Mouse (Mus musculus): ENCODE measurements around the gene Cfap299.
"Not testable (repeated sequence)": the region's sequence is repeated elsewhere in the genome, so short reads cannot be mapped to it uniquely, and the experiment has no call there.

Gene Cfap299

DNA sequence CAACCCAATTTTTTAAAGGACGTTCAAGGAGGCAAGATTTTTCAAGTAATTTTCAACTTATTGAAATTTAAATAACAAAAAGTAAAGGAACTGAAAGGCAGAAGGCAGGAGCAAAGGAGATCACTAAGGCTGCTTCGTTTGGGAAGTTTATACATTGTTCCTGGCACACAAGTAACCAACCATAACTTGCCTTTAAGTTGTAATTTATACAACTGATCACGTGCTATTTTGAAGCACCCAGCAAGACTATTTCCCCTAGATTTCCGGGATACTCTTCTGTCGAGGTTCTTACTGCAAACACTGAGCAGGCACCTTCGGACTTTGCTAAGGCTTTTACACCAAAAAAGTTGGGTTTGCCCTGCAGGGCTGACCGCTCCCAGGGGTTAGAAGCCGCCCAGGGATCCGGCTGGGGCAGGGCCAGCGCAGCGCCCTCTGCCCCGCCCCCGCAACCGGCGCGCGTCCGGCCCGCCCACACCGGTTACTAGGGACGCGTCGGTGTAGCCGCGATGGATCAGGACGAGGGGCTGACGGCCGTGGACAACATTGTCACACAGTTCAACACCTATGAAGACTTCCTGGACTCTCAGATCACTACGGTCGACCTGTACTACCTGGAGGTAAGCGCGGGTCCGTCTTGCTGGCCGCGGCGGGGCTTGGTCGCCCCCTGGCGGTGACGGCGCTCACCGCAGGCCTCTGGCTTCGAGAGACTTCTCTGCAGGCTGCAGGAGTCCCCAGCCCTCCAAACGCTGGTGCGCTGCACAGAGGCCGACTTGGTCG, at the start of gene Cfap299:
Cfap299 (plus strand) TSS at position 457 of the 777 bp plus-strand sequence.
- DNase-seq (ENCODE audit: low spot score in 2 of 2) = peak; percentile 86 to 89

GRCm38 (mm10) chr5:98281993-98282392, 47.1 kb upstream of the Cfap299 start:
- peak in 1 of 2 experiments; percentile 15 for DNase-seq (ENCODE audit: low spot score in 2 of 2)

DNA sequence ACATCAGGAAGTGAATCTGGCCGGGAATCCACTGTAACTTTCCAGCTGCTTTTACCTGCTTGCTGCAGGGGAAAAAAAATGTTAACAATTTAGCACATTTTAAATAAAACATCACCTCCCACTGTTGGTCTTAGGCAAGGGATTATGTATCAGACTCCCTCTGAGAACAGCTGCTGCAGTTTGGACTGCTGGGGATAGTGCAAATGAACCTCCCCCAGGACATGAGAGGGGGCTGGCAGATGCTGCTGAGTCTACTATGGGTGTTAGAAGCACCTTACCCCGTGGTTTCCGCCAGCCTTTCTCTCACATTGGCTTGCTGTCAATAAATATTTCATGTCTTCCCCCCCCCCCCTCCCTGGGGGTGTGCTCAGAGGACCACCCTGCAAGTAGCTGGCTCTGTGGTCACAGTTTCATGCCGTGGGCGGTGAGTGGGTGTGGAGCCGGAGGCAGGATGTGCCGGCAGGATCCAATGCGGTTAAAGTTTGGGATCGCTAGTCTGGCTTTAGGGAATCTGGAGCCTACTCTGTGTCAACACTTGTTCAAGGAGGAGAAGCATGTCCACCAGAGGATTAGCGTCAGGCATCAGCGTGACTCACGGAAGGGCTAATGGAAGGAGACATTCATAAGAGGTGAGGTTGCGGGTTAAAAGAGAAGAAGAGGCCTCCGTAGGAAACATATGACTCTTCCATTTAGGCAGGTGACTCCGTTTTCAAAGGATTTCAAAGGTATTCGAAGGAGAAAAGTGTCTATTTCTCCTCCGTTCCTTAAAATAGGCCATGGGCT, 45.2 kb upstream of the Cfap299 start:
- DNase-seq (ENCODE audit: low spot score in 2 of 2) = peak in 1 of 2 experiments; percentile 15

DNA sequence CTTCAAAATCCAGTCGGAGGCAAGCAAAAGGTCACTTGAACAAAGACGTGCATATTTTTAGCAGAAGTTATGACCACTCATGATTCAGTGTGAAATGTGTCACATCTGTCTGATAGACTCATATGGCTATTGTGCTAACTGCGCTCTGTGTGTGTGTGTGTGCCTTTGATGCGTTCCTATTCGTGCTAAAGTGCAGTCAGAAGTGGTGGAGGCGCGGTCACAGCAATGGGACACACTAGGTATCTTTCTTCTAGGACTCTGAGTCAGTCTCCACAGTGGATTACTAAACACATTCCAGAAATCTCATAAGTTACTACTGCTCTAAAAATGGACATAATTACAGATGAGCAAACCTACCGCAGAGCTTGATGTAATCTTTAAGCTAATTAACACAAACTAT, 38.5 kb upstream of the Cfap299 start:
- DNase-seq (ENCODE audit: low spot score in 2 of 2) = no peak

DNA sequence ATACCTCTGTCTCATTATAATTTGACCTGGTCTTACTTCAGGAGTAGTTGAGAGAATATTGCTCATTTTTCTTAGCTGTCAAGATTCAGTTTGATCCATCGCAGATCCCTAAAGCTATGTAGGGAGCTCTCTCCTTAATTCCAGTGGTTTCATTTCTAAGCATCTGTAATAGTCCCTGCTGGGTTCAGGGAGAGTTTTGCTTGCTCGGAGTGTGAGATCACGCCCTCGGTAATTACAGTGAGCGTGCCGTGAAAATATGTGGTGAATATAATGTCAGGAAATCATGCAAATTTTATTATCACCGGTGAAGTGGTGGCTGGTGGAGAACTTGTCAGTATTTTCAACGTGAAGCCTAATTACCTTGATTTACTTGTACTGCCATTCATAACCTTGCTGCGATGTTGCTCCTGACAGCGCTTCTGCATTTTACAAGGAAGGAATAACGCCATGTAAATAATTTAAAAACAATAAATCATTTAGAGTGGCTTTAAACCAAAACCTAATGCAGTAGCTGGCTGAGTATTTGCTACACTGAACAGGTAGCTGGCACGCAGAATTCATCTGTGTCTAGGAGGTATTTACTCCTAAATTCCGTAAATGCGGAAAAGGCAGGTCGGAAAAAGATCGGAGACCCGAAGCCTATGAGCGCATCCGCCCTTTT, 36.6 kb upstream of the Cfap299 start:
- DNase-seq (ENCODE audit: low spot score in 2 of 2) = no peak

GRCm38 (mm10) chr5:98293049-98293715, 35.9 kb upstream of the Cfap299 start:
- no peak for DNase-seq (ENCODE audit: low spot score in 2 of 2)

DNA sequence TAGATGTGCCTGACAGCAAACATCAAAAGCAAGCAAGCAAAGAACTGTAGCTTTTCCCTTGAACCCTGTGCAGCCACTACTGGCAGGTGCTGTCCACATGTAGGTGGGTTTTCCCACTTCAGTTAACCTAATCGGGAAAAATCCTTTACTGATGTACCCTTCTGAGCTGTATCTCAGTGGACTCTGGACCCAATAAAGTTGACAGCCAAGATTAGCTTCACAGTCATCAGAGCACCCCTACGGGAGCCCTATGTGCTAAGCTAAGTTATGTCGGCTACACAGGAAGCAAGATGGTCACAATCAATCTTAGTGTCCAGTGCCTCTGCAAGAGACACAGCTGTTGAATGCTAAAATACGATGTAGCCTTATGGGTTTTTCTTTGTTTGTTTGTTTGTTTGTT, 29.0 kb upstream of the Cfap299 start:
- no peak for DNase-seq (ENCODE audit: low spot score in 2 of 2)

- DNase-seq (ENCODE audit: low spot score in 2 of 2) = no peak
These were observed 23.4 kb upstream of the Cfap299 start for GRCm38 (mm10) chr5:98305673-98306072.

DNA sequence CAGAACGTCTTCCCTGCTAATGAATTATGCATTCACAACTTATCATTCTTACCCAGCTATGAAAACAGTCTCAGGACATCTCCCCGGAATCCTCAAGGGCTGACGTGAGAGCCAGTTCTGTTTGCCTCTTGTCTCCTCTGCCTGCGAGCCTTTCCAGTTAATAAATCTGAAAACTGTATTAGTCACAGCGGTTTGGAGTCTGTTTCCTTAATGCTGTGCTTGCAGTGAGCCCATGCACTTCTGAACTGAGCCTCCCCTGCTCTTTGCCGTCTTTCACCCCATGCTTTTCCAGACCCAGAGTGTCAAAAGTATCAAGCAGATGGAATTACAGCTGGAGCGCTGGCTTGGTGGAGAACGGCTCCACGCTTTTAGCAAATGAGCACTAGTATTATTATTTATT, 22.6 kb upstream of the Cfap299 start:
- no peak for DNase-seq (ENCODE audit: low spot score in 2 of 2)

GRCm38 (mm10) chr5:98326625-98327024, 2.5 kb upstream of the Cfap299 start:
- DNase-seq (ENCODE audit: low spot score in 2 of 2) = no peak

GRCm38 (mm10) chr5:98343751-98344150, 14.6 kb downstream of the Cfap299 start:
- not testable (repeated sequence) for DNase-seq (ENCODE audit: low spot score in 2 of 2)

DNA sequence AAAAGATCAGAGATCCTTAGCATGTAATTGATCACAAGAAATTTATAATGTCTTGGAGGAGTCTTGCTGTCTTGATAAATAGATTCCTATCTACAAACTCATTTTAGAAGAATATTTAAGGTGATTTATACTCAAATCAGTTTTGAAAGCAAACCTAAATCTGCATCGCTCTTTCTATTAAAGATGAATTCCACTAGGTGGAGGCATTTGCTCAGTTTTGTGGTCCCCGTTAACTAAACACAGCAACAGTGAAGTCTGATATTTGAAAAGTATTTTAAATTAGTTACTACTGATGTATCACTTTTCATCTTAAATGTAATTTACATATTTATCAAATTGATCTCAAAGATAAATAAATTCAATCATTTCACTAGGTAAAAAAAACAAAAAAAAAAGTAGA, 15.5 kb downstream of the Cfap299 start:
- no peak for DNase-seq (ENCODE audit: low spot score in 2 of 2)

DNA sequence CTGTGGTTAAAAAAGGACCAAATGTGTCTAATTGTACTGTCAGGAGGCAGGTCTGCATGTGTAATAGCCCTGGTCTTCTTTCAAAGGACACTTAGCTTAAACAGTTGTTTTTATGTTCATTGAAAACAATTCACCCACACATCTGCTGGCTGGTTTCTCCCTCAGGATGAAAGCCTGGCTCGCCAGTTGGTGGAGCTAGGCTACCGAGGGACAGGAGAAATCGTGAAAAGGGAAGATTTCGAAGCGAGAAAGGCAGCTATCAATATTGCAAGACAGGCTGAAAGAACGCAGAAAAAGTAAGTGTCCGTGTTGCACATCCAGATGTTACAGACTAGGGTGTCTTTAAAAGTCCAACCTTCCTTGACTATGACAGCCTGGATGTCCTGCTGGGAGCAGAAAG, 17.0 kb downstream of the Cfap299 start:
- peak; percentile 21 to 44 for DNase-seq (ENCODE audit: low spot score in 2 of 2)

GRCm38 (mm10) chr5:98348605-98349004, 19.5 kb downstream of the Cfap299 start:
- DNase-seq (ENCODE audit: low spot score in 2 of 2) = peak; percentile 90

DNA sequence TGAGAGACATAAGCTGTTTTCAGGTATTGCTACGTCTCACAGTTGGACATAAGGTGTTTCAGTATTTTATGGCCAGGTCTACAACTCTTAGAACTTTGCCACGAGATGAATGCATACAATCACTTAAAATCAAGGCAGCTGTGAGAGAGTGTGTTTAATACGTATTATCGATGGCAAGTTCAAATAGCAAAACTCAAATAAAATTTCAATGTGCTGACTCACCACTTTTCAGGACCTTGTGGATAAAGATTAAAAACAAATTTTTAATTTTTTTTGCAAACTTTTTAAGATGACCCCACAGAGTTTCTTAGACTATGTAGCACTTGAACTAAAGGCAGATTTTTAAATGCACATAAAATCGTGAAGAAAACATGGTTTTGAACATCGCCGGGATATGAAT, 30.8 kb downstream of the Cfap299 start:
- no peak for DNase-seq (ENCODE audit: low spot score in 2 of 2)

GRCm38 (mm10) chr5:98360792-98361419, 31.8 kb downstream of the Cfap299 start:
- no peak for DNase-seq (ENCODE audit: low spot score in 2 of 2)

- no peak for DNase-seq (ENCODE audit: low spot score in 2 of 2)
These were observed 34.3 kb downstream of the Cfap299 start for GRCm38 (mm10) chr5:98363428-98363827.

GRCm38 (mm10) chr5:98365340-98365739, 36.2 kb downstream of the Cfap299 start:
- no peak for DNase-seq (ENCODE audit: low spot score in 2 of 2)

DNA sequence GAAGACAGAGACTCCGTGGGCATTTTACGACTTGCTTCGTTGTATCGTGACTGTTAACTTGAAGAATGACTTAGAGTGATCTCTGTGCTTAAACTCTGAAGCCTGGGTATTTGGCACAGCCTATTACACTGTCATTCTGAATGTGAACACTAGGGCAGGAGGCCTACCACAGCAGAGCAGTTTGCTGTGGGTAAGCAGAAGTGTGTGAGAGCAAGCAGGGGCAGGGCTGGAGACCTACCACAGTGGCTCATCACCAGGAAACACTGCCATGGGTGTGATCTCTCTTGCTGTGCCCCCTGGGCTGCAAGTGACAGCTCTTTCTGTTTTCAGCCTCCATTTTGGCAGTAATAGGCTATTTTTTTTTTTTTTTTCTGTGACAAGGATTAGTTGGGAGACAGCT, 39.7 kb downstream of the Cfap299 start:
- DNase-seq (ENCODE audit: low spot score in 2 of 2) = no peak

GRCm38 (mm10) chr5:98369426-98369825, 40.3 kb downstream of the Cfap299 start:
- peak; percentile 38 to 56 for DNase-seq (ENCODE audit: low spot score in 2 of 2)

DNA sequence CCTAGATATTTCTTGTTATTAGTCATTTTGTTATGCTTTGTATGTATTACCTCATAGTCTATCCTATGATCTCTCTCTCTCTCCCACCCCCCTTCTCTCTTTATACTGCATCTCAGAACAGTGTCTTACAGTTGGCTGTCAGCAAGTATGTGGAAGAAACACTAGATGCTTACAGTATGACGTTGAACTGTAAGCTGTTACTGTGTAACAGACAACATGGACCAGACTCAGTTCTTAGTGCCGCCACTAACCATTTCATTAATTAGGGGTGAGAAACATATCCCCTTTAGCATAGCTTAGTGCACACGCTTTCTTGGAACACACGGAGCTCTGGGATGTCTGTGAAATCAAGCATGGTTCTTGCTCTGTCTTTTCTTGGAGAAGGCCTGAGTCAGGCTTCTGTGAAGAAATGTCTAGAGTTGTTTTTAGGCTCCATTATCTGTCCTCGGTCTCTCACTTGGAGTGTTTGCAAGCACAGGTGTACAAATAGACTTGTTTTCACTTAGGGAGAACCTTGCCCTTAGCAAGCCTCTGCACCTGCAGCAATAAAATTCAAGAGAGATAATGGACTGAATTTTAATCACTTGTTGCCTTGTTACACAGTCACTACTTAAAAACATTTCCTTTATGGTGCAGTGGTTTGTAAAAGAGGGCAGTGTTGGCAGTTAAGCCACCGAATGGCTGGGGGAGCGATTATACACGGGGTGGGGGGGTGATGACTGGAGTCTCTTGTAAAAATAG, 47.1 kb downstream of the Cfap299 start:
- no peak for DNase-seq (ENCODE audit: low spot score in 2 of 2)

Measured in right cerebral cortex, adult 2 months (tissue).